Mouse (Mus musculus) ES-E14 (cell line): ENCODE data around the gene Clca3a1. TPM values are rescaled to one million over a fixed set of nuclear protein-coding genes. Genes with fewer than 3 reads are reported as not detected.

ENCODE experiments used
- DNase-seq: peaks from one replicate; pipeline ENCODE4 v3.0.0-alpha.2; 2013; ENCODE audit warnings: low read depth, low spot score
- H3K27ac ChIP-seq: 2 replicates; pipeline ENCODE4 v1.5.1; 2012; ENCODE audit warnings: low read depth, mild to moderate bottlenecking, low read length, moderate library complexity, mixed read lengths; ENCODE audit not compliant: poor library complexity, insufficient read depth, severe bottlenecking
- H3K36me3 ChIP-seq: 2 replicates; pipeline ENCODE4 v1.6.1; 2012; ENCODE audit warnings: mild to moderate bottlenecking, low read length, moderate library complexity, mixed read lengths; ENCODE audit not compliant: control insufficient read depth, poor library complexity, insufficient read depth, severe bottlenecking
- H3K4me1 ChIP-seq, 2 experiments: fragments of 150-350 bp in 1 of 2; sonication (generic) in 1 of 2; 2 replicates each; pipeline ENCODE4 v1.6.1; 2012; ENCODE audit warnings: low read length in 2 of 2, mild to moderate bottlenecking in 1 of 2, mixed read lengths in 1 of 2; ENCODE audit not compliant: control insufficient read depth in 2 of 2, insufficient read depth in 2 of 2, poor library complexity in 1 of 2
- H3K4me3 ChIP-seq, 2 experiments: fragments of 150-350 bp in 1 of 2; sonication (generic) in 1 of 2; 2 replicates each; pipeline ENCODE4 v1.5.1; 2012; ENCODE audit warnings: low read length in 2 of 2, low read depth in 1 of 2, mild to moderate bottlenecking in 1 of 2, mixed read lengths in 1 of 2; ENCODE audit not compliant: insufficient read depth in 1 of 2, poor library complexity in 1 of 2, severe bottlenecking in 1 of 2
- H3K9ac ChIP-seq: 2 replicates; pipeline ENCODE4 v1.6.1; 2012; ENCODE audit warnings: low read depth, mild to moderate bottlenecking, low read length, mixed read lengths; ENCODE audit not compliant: poor library complexity, insufficient read depth, severe bottlenecking
- H3K9me3 ChIP-seq: fragments of 150-350 bp; sonication (generic); 2 replicates; pipeline ENCODE4 v1.6.1; 2012; ENCODE audit warnings: low read depth, mild to moderate bottlenecking, low read length; ENCODE audit not compliant: control insufficient read depth, insufficient read depth
- CHD2 ChIP-seq: IDR thresholded peaks from 2 replicates; pipeline ENCODE4 v1.6.1; 2014; ENCODE audit warnings: mild to moderate bottlenecking, low read depth, low read length, inconsistent platforms
- HCFC1 ChIP-seq: IDR thresholded peaks from 2 replicates; pipeline ENCODE4 v1.6.1; 2012; ENCODE audit warnings: low read length, inconsistent platforms, borderline replicate concordance; ENCODE audit not compliant: insufficient read depth
- MAFK ChIP-seq: IDR thresholded peaks from 2 replicates; pipeline ENCODE4 v1.6.1; 2014; ENCODE audit warnings: mild to moderate bottlenecking, low read depth, low read length, inconsistent platforms; ENCODE audit not compliant: insufficient read depth
- ZC3H11A ChIP-seq: IDR thresholded peaks from 2 replicates; pipeline ENCODE4 v1.6.1; 2012; ENCODE audit warnings: low read depth, mild to moderate bottlenecking, inconsistent platforms, low read length, borderline replicate concordance
- ZNF384 ChIP-seq: IDR thresholded peaks from 2 replicates; pipeline ENCODE4 v1.6.1; 2012; ENCODE audit warnings: low read depth, low read length, inconsistent platforms
- in situ Hi-C, 2 experiments: fragments of 600-800 bp; cut with MboI; formaldehyde crosslinking; loops; one replicate each; pipeline ENCODE4 v1.15.1; 2025; ENCODE audit warnings: low sequenced_read_pairs in 2 of 2, inconsistent platforms in 1 of 2; ENCODE audit not compliant: unreplicated experiment in 2 of 2
- total RNA-seq: library from RNA; depleted of rRNA; stranded (reverse); fragments of 300-350 nt; gene quantifications from 2 replicates; pipeline ENCODE4 v1.2.3, GENCODE M21; 2012; rRNA removed

Clca3a1 gene
- total RNA-seq, 1 experiment: 0.45 TPM

- in situ Hi-C loops: no loop called here
- no peaks in the 10 kb centered on the region for H3K36me3 ChIP-seq
- no peaks in the 10 kb centered on the region for H3K9me3 ChIP-seq
- H3K4me3 ChIP-seq: no peak overlapping the region; a peak in 1 of 4 replicates
- H3K4me1 ChIP-seq: no peaks in the 10 kb centered on the region
- DNase-seq: no peak
- TF ChIP-seq CHD2 (no peak), MAFK (no peak), ZC3H11A (no peak), ZNF384 (no peak), HCFC1 (no peak)
- H3K9ac ChIP-seq: no peak overlapping the region
- no peak overlapping the region for H3K27ac ChIP-seq
Measured at GRCm38 (mm10) chr3:144679701-144680159, 81.0 kb downstream of the Clca3a1 start.

Other genes starting within 250 kb of the Clca3a1 start
- 29.2 and 29.9 TPM in 2 replicates for gene Hs2st1, start 190.8 kb downstream of the Clca3a1 start, total RNA-seq
- 513 and 583 TPM in 2 replicates for gene Selenof, start 190.7 kb downstream of the Clca3a1 start, total RNA-seq
- 19.4 and 36.2 TPM in 2 replicates for gene Sh3glb1, start 40.6 kb downstream of the Clca3a1 start, total RNA-seq
- gene Clca3a2, start 58.5 kb upstream of the Clca3a1 start, total RNA-seq: 0.26 and 0.31 TPM in 2 replicates
- 0.85 and 0.90 TPM in 2 replicates for gene Clca3b, start 88.4 kb upstream of the Clca3a1 start, total RNA-seq
- 0.21 and 0.22 TPM in 2 replicates for gene Clca4b, start 171.6 kb upstream of the Clca3a1 start, total RNA-seq
- 0.16 and 0.22 TPM in 2 replicates for gene Clca4a, start 214.1 kb upstream of the Clca3a1 start, total RNA-seq